Mouse (Mus musculus): ENCODE results near the gene Mindy1. TPM values are rescaled to one million over a fixed set of nuclear protein-coding genes. Genes with fewer than 3 reads are reported as not detected.

Mindy1 gene
- 10 to 100 TPM; 17.0 to 19.7 TPM for total RNA-seq (2021)
- long read RNA-seq, experiment 1, transcript Mindy1-202 (10 exons, 2,827 nt), result major isoform, 21 of 28 reads
- long read RNA-seq, experiment 1, partial matches to known transcripts, result 3 of 28 reads
- long read RNA-seq, experiment 1, other reads (novel, unspliced or antisense), result 4 of 28 reads
- long read RNA-seq, experiment 2, transcript Mindy1-202 (10 exons, 2,827 nt), result major isoform, 10 of 12 reads
- long read RNA-seq, experiment 2, partial matches to known transcripts, result 0 of 12 reads
- long read RNA-seq, experiment 2, other reads (novel, unspliced or antisense), result 1 of 12 reads

DNA sequence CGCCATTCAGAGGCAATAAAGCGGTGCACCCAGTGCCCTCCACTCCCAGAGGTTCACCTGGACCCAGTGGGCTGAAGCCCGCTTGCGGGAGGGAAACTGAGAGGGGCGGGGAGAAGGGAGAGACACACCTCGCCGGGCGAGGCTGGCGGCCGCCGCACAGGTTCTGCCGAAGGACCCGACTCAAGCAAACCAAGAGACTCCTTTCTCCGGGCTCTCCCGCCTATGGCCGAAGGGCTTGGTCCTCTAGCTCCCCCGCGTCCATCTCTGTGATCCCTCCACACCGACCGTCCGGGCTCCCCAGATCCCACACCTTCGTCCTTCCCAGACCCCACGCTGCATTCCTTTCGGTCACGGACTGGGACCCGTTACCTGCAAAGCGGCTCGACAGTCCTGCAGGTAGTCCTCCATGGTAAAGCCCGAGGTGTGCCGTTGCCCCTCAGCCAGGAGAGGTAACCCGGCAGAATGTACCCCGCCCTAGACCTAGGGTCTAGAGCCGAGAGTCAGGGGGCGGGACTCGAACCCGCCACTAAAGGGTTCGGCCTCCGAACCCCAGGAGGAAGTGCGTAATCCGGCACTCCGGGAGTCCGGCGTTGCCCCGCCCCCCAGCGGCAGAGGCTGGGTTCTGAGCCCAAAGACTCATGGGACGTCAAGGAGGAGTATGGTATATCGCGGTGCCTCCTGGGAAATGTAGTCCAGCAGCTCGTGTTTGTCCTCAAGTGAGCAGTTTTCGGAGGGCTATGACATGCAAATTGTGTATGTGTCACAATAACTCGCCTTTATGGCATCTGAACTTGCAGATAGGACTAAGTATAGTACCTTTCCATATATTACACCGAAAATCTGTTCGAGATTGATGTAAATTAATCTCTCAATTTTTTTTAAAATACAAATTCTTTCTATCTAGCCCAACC lies at the start of gene Mindy1, which contains the start of gene Prune1:
TSS of gene Mindy1 (plus strand) at position 130 of the 911 bp plus-strand sequence.
TSS of gene Prune1 (minus strand) at position 861 of the 911 bp plus-strand sequence.
- DNase-seq (ENCODE audit: low spot score in 2 of 2), result peak; percentile 98 to 99

DNA sequence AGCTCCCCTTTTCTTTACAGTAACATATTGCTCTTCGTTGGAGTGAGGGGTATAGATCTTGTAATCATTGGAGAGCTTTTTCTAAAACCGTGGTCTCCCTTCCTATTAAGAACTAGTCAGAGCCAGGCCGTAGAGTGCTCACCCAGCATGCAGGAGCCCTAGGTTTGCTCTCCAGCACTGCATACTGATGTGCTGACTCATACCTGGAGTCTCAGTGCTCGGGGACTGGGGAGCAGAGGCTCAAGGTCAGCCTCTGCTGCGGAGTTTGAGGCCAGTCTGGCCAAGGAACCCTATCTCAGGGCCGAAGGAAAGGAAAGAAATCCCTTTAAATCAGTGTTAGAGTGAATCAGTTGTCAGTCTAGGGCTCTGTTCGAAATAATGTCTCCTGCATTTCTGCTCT lies 48.4 kb upstream of the Mindy1 start:
- DNase-seq (ENCODE audit: low spot score in 2 of 2), result no peak

DNA sequence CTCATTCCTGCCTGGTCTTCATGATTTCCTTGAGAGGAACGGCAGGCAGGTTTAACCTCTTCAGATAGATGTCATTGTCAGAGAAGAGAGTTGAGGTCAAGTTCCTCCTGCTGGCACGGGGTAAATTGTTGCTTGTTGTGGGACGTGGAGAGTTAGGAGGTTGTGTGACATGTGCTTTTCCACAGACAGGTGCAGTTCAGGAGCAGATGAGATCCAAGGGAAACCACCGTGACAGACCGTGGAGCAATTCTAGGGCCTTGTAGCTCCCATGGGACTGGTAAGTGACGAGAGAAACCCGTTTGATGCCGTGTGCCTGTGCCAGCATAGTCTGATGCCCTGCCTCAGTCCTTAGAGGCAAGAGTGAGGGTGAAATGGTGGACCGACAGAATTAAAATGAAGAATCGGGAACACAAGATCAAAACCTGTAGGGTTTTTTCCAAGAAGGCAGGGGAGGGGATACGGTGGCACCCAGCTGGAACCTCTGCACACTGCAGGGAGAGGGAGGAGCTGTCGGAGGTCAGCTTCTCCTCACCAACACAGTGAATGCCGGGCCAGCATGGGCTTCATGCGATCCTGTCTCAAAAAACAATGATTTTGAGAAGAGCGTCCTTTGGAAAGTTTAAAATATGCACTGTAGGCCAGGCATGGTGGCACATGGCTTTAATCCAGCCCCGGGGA lies 47.7 kb upstream of the Mindy1 start:
- DNase-seq (ENCODE audit: low spot score in 2 of 2), result no peak

DNA sequence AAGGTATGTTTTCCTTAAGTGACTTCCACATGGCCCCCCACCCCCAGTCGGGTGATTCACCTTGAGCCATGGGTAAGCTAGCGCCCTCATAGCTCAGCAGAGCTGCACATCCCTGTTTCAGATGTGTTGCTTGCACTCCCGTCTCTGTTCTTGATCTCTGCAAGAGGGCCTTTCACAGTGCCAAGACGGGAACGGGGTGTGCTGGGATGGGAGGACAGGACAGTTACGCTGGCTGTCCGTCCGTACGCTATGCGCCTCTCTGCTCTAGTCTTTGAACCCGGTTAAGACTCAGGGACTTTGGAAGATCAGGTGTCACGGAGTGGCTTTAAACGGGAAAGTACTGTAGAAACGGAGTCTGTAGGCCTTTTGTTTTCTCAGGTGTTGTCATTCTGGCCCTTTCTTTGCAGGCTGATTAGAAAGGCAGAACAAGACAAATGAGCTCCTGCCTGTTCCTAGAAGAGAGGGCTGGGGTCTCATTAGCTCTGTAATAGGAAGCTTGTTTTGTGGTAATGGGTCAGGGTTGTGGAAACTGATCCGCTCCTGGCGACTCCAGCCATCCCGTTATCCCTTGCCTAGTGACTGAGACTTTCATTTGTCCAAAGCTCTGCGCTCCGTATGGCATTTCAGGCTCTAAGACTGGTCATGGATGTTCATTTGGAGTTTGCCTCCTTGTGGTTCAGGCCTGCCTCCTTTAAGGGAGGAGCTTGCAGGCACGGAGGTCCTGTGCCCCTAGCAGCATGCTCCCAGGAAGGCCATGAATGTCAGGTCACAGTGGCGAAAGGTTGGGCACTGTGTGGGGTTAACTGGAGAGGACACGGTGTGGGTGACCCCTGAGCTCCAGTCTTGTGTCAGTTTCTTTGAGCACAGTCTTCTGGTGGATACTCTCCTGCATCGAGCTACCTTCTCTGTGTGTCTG lies 45.5 kb upstream of the Mindy1 start:
- DNase-seq (ENCODE audit: low spot score in 2 of 2), result no peak

DNA sequence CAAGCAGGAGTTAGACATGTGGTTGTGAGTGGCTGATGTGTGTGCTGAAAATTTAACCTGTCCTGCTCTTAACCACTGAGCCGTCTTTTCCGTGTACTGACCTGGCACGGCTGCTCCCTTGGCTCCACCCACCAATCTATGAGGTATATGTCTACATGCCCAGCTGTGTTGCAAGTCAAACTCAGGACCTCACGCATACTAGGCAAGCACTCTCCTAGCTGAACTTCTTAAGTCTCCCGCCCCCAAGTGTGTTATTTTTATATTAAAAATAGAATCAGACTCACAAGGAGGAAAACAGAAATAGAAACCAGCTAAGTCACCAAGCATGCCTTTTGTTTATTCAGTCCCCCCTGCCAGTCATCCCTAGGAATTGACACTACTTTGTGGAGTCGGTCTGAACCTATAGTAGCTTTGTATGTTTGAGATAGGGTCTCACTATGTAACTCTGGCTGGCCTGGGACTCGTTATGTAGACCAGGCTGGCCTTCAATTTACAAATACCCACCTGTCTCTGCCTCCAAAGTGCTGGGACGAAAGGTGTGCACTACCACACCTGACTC lies 43.5 kb upstream of the Mindy1 start:
- no peak for DNase-seq (ENCODE audit: low spot score in 2 of 2)

DNA sequence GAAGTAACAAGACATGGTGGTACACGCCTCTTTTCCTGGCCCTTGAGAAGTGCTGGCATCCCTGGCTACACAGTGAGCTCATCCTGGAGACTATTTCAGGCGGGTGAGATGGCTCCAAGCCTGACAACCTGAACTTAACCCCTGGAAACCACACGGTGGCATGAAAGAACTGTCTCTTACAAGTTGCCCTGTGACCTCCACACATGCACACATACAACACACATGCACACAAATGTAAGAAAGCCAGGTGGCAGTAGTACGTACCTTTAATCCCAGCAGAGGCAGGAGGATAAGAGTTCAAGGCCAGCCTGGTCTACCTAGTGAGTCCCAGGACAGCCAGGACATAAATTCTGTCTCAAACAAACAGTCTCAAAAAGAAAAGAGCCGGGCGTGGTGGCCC lies 42.1 kb upstream of the Mindy1 start:
- no peak for DNase-seq (ENCODE audit: low spot score in 2 of 2)

DNA sequence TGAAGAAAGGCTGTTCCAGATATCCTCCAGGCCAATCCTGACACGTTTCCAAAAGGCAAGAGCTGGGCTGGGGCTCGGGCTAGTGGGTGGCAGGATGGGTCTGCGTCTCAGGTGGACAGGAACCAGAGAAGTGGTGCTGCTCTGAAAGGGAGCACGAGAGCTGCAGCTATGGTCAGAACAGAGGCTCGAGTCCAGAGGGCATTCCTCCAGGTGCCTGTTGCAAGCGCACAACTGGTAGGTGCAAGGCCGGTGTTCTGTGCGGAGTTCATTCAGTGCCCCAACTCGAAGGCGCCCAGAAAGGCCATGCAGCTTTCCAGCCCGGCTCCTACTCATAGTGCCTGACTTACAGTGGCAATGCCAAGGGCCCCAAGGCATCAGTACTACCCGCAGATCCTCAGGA lies 41.2 kb upstream of the Mindy1 start:
- no peak for DNase-seq (ENCODE audit: low spot score in 2 of 2)

DNA sequence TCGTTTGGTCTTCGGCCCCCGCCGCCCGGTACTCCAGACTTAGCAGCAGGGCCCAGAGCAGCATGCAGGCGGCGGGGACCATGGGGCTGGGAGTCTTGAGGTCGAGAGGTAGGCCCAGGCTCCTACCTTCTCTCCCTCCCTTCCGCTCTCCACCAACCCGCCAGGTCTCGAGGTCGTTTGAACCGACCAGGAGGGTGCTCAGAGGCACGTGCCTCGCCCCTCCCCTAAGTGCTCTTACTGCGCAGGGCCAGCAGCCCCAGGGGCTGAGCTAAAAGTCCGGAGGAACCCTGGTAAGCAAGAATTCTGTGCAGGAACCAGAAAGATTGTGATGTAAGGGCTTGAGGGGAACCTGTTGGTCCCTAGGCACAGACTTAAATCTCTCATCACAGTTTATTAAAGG lies 40.2 kb upstream of the Mindy1 start:
- DNase-seq (ENCODE audit: low spot score in 2 of 2), result no peak

DNA sequence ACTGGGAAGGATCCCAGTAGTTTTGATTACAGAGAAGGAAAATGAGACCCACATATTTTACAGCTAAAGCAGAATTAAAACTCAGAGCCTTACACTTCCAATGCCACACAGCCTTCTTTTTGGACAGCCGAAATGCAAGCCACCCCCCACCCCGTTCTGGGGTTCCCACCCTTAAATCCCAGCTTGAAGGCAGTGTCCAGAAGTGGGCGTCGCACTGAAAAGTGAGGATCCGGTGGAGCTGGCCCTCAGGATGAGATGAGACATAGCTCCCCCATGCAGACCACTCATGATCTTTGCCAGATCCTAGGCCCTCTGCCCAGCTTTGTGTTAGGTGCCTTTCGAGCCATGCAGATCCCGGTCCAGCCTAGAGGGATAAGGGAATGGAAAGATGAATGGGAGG lies 39.6 kb upstream of the Mindy1 start, which contains the start of gene Gm128:
TSS of gene Gm128 (minus strand) at position 101 of the 400 bp plus-strand sequence.
- no peak for DNase-seq (ENCODE audit: low spot score in 2 of 2)

DNA sequence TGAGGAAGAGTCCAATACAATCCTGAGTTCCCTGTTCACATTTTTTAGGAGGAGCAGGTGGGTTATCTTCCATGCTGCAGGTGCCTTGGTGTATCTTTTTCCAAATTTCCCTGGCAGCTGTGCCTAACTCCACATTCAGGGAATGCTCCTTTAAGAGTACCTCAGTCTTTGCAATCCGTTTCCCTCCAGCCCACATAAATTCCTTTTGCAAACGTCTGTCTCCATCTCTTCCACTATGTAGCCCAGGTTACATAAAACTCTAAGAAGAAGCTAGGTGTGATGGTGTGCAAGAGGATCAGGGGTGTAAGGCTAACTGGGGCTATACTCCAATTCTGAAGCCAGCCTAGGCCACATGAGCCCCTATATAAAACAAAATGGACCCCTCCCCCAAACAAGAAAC lies 38.1 kb upstream of the Mindy1 start:
- DNase-seq (ENCODE audit: low spot score in 2 of 2), result no peak

DNA sequence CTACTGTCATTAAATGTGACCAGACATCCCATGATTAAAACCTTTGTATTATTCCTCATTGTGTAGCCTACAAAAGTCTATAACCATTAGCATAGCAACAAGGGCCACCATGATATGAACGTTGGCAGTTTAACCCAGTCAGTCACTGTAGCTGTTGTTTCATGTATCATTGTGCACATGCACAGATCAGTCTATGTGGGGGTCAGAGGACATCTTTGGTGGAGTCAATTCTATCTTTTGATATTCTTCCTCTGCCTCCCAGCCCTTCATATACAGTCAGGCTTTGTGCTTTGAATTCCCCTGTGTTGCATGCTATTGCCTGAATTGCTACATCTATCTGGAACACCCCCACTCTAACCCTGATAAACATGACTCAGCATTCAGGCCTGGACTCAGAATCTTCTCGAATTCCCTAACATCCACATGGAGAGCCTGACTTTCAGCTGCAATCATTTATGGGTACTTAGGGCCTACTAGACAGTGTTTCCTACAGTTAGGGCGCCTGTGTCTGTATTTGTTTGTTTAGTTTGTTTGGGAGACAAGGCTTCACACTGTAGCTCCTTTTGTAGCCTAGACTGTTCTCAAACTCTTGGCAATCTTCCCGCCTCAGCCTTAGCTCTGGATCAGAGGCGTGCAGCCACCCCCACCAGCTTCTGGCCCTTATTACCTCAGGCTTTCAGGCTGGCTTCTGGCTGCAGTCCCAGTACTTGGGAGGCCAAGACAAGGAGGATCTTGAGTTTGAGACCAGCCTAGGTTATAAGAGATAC lies 34.5 kb upstream of the Mindy1 start:
- peak; percentile 51 to 67 for DNase-seq (ENCODE audit: low spot score in 2 of 2)

DNA sequence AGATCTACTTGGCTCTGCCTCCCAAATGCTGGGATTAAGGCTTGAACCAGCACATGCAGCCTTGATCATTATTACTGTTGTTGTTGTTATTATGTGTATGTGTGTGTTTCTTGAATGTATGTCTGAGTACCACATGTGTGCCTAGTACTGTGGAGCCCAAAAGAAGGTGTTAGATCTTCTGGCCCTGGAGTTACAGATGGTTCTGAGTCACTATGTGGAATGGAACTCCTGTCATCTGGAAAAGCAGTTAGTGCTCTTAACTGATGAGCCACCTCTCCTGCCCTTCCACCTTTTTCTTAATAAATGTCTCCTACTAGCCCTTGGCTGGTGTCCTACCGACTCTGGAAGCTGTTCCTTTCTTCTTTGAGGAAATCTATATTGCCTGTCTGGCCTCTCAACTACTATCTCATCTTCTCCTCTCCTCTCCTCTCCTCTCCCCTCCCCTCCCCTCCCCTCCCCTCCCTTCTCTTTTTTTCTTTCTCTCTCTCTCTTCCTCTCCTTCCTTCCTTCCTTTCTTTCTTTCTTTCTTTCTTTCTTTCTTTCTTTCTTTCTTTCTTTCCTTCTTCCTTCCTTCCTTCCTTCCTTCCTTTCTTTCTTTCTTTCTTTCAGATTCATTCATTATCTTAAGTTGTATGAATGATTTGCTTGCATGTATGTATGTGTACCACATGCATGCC lies 33.3 kb upstream of the Mindy1 start:
- no peak for DNase-seq (ENCODE audit: low spot score in 2 of 2)

DNA sequence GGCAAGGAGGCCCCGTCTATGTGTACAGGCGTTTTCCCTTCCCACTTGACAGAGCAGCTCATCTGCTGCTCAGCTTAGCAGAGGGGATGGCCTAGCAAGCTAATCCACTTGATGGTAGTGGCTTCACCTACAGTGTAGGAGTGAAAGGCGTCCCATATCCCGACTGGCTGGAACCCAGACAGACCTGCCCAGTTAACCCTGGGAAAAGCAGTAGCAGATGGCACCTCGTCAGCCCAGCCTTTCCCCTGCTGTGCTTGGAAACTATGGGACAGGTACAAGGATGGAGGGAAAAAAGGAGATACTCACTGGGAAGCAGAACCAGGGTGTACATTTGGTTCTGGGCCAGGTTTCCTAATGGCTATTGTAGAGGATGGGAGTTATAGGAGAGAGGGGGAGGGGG lies 30.8 kb upstream of the Mindy1 start:
- no peak for DNase-seq (ENCODE audit: low spot score in 2 of 2)

DNA sequence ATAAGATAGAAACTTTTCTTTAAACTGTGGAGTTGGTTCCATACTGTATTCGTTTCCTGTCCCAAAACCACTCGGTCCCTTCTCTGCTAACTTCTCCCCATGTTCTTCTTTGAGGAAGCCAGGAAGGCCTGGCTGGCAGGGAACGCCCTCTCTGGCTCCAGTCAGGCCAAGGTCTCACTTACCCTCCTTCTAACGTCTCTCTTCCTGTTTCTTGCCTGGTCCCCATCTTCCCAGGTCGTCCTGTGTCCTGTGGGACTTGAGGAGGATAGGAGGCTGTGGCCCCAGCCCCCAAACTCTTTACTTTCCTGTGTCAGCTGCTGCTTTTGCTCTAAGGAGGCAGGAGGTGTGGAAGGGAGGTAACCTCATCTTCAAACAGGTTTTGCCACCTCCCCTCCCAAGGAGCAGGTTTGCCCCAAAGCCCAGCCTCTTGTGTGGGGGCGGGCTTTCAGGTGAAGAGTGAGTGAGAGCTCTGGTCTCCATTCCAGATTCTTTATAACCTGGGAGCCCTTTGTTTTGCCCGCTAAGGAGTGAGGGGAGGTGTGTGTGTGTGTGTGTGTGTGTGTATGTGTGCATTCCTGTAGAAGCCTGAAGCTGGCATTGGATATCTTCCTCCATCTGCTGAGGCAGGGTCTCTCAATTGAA lies 30.2 kb upstream of the Mindy1 start, which contains the start of gene Bnipl:
TSS of gene Bnipl (minus strand) at position 411 of the 642 bp plus-strand sequence.
- no peak for DNase-seq (ENCODE audit: low spot score in 2 of 2)

DNA sequence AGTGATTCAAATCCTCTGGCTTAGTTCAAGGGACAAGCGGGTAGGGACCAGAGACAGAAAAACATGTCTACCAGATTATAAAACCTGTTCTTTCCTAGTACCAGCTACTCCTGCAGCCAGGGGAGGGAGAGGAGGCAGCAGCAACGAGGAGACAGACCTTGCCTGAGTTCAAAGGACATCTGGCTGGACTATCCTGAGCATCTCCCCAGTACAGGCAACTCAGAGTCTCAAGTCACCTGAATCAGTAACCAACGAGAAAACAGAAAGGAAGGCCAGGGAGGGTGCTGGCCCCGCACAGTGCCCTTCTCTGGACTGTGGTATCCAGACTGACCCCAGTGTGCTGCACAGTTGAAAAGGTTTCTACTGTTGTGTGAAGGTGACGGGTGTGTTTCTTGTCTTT lies 24.2 kb upstream of the Mindy1 start:
- no peak for DNase-seq (ENCODE audit: low spot score in 2 of 2)

DNA sequence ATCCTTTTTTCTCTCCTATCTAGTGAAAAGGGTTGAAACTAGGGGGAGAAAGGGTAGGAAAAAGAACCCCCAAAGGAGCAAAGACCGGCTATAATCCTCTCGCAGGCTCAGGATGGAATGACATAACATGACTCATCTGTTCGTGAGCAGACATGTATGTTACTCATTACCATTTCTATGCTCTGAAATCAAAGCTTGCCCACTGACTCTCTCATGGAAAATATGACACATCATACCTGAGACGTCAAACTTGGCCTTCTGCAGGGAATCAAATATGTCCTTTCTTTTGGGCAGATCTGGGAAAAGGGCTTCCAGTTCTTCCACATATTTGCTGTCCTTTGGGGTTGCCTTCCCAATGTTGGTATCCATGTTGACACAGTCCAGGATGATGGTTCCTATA lies 19.2 kb upstream of the Mindy1 start:
- DNase-seq (ENCODE audit: low spot score in 2 of 2), result no peak

DNA sequence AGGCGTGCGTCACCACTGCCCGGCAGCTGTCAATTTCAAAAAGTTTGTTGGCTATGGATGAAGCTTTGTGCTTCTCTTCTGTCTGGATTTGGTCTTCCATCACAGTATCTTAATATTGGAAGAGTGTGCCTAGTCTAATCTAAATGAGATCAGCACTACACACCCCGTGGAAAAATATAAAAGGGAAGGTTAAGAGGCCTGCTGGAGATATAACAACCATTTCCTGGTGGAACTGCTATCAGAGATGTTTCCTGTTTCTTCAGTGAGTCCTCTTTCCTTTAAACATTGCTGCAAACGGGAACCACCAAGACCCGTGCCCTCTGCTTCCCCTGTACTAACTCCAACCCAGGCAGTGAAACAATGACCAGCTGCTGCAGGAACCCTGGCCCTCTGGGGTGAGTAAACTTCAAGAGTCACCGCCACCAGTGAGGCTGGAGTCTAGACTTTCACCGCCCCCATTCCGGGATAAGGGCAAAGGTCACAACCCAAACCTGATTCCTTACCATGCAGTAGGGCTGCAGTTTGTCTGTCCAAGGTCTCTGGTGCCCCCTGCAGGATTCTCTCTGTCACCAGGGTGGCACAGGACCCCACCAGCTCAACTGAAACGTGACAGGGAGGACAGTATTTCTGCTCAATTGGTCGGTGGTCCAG lies 17.9 kb upstream of the Mindy1 start:
- peak; percentile 48 to 65 for DNase-seq (ENCODE audit: low spot score in 2 of 2)

DNA sequence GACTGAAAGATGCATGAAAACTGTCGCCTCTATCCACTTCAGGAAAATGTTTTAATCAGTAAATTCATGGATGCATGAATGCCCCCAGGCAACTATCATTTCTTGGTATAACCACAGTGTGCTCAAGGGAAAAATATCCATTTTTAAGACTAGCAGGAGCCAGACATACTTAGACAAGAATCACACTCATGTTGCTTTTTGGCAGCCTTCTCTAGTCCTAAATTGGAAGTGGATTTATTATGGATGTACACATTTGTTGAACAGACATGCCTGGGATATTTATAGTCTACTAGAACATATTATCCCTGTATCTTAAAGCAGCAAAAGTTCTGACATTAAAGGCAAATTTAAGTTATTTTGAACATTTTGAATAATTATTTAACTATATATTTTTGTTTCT lies 16.4 kb upstream of the Mindy1 start:
- DNase-seq (ENCODE audit: low spot score in 2 of 2), result no peak

Measured in left cerebral cortex, adult 18-20 months (tissue).